Mouse (Mus musculus) left cerebral cortex, postnatal 36 days (tissue): ENCODE measurements at regions not wholly inside any gene's neighbourhood (a gene's known extent, or its start where the extent isn't known, plus 50 kb on each side); places are given as distances from the start of the nearest gene placed in this dataset.

Experiments used
- DNase-seq, 2 experiments: peaks; one replicate each; pipeline ENCODE4 v3.0.0; 2021 to 2022; ENCODE audit warnings: low spot score in 2 of 2, mixed read lengths in 1 of 2
- intact Hi-C: fragments of 180-260 bp; cut with DNase I; formaldehyde crosslinking; loops from one replicate; pipeline ENCODE4 v1.15.1; 2025

GRCm38 (mm10) chr10:21819686-21820085 is 62.3 kb upstream of the Sgk1 start:
- no peak for DNase-seq
- intact Hi-C loops = no loop called here

- DNase-seq = no peak
- intact Hi-C loops = no loop called here
These were observed 60.6 kb upstream of the Sgk1 start for GRCm38 (mm10) chr10:21821421-21821820.

- intact Hi-C loops = no loop called here
- DNase-seq = no peak
These were observed 57.5 kb upstream of the Sgk1 start for GRCm38 (mm10) chr10:21824418-21825025.

- intact Hi-C loops = no loop called here
- DNase-seq = no peak
These were observed 55.0 kb upstream of the Sgk1 start for GRCm38 (mm10) chr10:21826793-21827504.

GRCm38 (mm10) chr10:21827505-21827844 is 54.5 kb upstream of the Sgk1 start:
- intact Hi-C loops = no loop called here
- no peak for DNase-seq

GRCm38 (mm10) chr10:21828432-21829061 is 53.4 kb upstream of the Sgk1 start:
- intact Hi-C loops = no loop called here
- no peak for DNase-seq

GRCm38 (mm10) chr10:21829062-21829731 is 52.8 kb upstream of the Sgk1 start:
- intact Hi-C loops = no loop called here
- DNase-seq = no peak

GRCm38 (mm10) chr10:21831002-21831696 is 50.8 kb upstream of the Sgk1 start:
- intact Hi-C loops = no loop called here
- no peak for DNase-seq
